ENCODE assay signal across 33 mouse cellular contexts in genomic region chr4:136559690-136560089, GRCm38 (mm10). TPM values are rescaled to one million over a fixed set of nuclear protein-coding genes. Genes with fewer than 3 reads are reported as not detected.
A peak's percentile ranks its signal among the peaks of the same experiment; 100 is the strongest.
DNase-seq lines count a peak whose midpoint lies in the region; ATAC-seq lines count a peak whose summit lies in the region.
"Had no signal": no experiment of that assay in that cellular context is flagged by ENCODE, and none has a peak within 500 bp of the region (broad histone marks: within the 10 kb centered on the region; RNA-seq: fewer than 3 reads in every experiment).

No protein-coding gene starts in this region.

- no peaks in the 10 kb centered on the region for H3K27me3 ChIP-seq in limb, embryonic 12.5 days
- H3K27me3 ChIP-seq in limb, embryonic 10.5 days (ENCODE audit: low read depth, poor library complexity, severe bottlenecking): no peaks in the 10 kb centered on the region
- H3K27me3 ChIP-seq: CH12.LX; embryonic facial prominence, embryonic 13.5 days; forebrain, embryonic 12.5 days; forebrain, embryonic 15.5 days; heart, embryonic 12.5 days; heart, embryonic 15.5 days; Patski had no signal

- H3K4me1 ChIP-seq in limb, embryonic 12.5 days (replicated peaks): no peaks in the 10 kb centered on the region
- H3K4me1 ChIP-seq in limb, embryonic 10.5 days: no peaks in the 10 kb centered on the region
- H3K4me1 ChIP-seq: embryonic facial prominence, embryonic 10.5 days; embryonic facial prominence, embryonic 13.5 days; forebrain, embryonic 12.5 days; heart, embryonic 12.5 days had no signal

- no peak for ATAC-seq in cerebellum, adult (ENCODE audit: insufficient number of reproducible peaks, low FRiP score, low TSS enrichment)
- no peak for ATAC-seq in limb, embryonic 12.5 days (ENCODE audit: insufficient number of reproducible peaks, insufficient read depth, low FRiP score, low TSS enrichment, low read depth)
- ATAC-seq in megakaryocyte progenitor cell, adult 5-6 weeks (replicated peaks; ENCODE audit: poor library complexity): 0 out of 2 replicates have a peak, but pooled peaks have one; percentile 29
- ATAC-seq: forebrain, embryonic 15.5 days; hindbrain, postnatal 0 days; inflammation-experienced regulatory T-cells, adult 6 months; Patski had no signal

- peaks cover 92% of the 10 kb centered on the region for H3K36me3 ChIP-seq in limb, embryonic 12.5 days
- H3K36me3 ChIP-seq in limb, embryonic 10.5 days: peaks cover 98% of the 10 kb centered on the region

- H3K9me3 ChIP-seq in limb, embryonic 12.5 days: no peaks in the 10 kb centered on the region
- no peaks in the 10 kb centered on the region for H3K9me3 ChIP-seq in limb, embryonic 10.5 days (replicated peaks)
- H3K9me3 ChIP-seq: embryonic facial prominence, embryonic 10.5 days; embryonic facial prominence, embryonic 13.5 days; forebrain, embryonic 12.5 days; forebrain, embryonic 15.5 days; G1E; heart, embryonic 12.5 days; heart, embryonic 15.5 days had no signal

- DNase-seq in cerebellum, adult 9-10 months: peak; percentile 50
- no peak for DNase-seq in limb, embryonic 10.5 days (ENCODE audit: low spot score)
- peak; percentile 27 for DNase-seq in brain, adult 2 months (ENCODE audit: low read depth, low spot score)
- no peak for DNase-seq in thymus, postnatal 36 days
- DNase-seq: adrenal gland, postnatal 10 days; adrenal gland, postnatal 36 days; B cell, adult 2 months; cerebellum, adult 9-11 months; embryo, embryonic 11 days; gastrocnemius, postnatal 36 days; heart, adult 18-20 months; heart, postnatal 14 days; heart, postnatal 4 days had no signal

- H3K27ac ChIP-seq in limb, embryonic 12.5 days: 0 out of 2 replicates have a peak overlapping the region, but pooled peaks have one; percentile 23
- H3K27ac ChIP-seq in limb, embryonic 10.5 days: no peak overlapping the region
- H3K27ac ChIP-seq: embryonic facial prominence, embryonic 10.5 days; embryonic facial prominence, embryonic 13.5 days; forebrain, embryonic 12.5 days; forebrain, embryonic 15.5 days; heart, embryonic 15.5 days; hindbrain, embryonic 14.5 days; hindbrain, postnatal 0 days had no signal

- 90% methylated on average over 2 of the region's 2 CpGs for WGBS in limb, embryonic 12.5 days
- WGBS in limb, embryonic 10.5 days: 97% methylated on average over 2 of the region's 2 CpGs

- H3K4me2 ChIP-seq in limb, embryonic 12.5 days: no peak overlapping the region
- H3K4me2 ChIP-seq: embryonic facial prominence, embryonic 13.5 days; forebrain, embryonic 12.5 days; forebrain, embryonic 15.5 days; heart, embryonic 12.5 days; heart, embryonic 15.5 days; hindbrain, embryonic 14.5 days had no signal

- H3K9ac ChIP-seq in limb, embryonic 12.5 days (replicated peaks): no peak overlapping the region
- H3K9ac ChIP-seq: embryonic facial prominence, embryonic 13.5 days; forebrain, embryonic 12.5 days; forebrain, embryonic 15.5 days; heart, embryonic 12.5 days; heart, embryonic 15.5 days; hindbrain, embryonic 14.5 days had no signal

- H3K4me3 ChIP-seq in limb, embryonic 12.5 days (replicated peaks): no peak overlapping the region
- no peak overlapping the region for H3K4me3 ChIP-seq in limb, embryonic 10.5 days
- H3K4me3 ChIP-seq: embryonic facial prominence, embryonic 10.5 days; embryonic facial prominence, embryonic 13.5 days; erythroblast, embryonic 14.5 days; forebrain, embryonic 12.5 days; forebrain, embryonic 15.5 days; heart, embryonic 12.5 days; heart, embryonic 15.5 days had no signal

RNA-seq across cellular contexts. Expression of gene Kdm1a, which starts 42.8 kb away (rescaled TPM):
- polyA plus RNA-seq in limb, embryonic 12.5 days (2016; fragmentation: Nextera tagmentation; extraction: Ambion mirVana): 78.4 and 79.7 TPM in 2 replicates
- 58.7 and 62.0 TPM in 2 replicates for polyA plus RNA-seq in limb, embryonic 10.5 days (2016; fragmentation: Nextera tagmentation; extraction: Ambion mirVana)
- total RNA-seq in megakaryocyte progenitor cell, adult 5-6 weeks (2015): 35.7 and 46.3 TPM in 2 replicates
- 78.2 and 80.5 TPM in 2 replicates for total RNA-seq in megakaryocyte progenitor cell, adult 5-6 weeks (2017)

RNA-seq across cellular contexts. Expression of gene Tex46, which starts 50.5 kb away (rescaled TPM):
- polyA plus RNA-seq in limb, embryonic 12.5 days (2016; fragmentation: Nextera tagmentation; extraction: Ambion mirVana): not detected in 2 replicates
- not detected in 2 replicates for polyA plus RNA-seq in limb, embryonic 10.5 days (2016; fragmentation: Nextera tagmentation; extraction: Ambion mirVana)
- not detected in 2 replicates for total RNA-seq in megakaryocyte progenitor cell, adult 5-6 weeks (2015)
- not detected in 2 replicates for total RNA-seq in megakaryocyte progenitor cell, adult 5-6 weeks (2017)
- total RNA-seq: adrenal gland, adult 18-20 months; adrenal gland, postnatal 10 days; adrenal gland, postnatal 36 days; CH12.LX; G1E; gastrocnemius, adult 8-10 months; gastrocnemius, postnatal 36 days; heart, adult 18-20 months; heart, postnatal 14 days; heart, postnatal 4 days; hindbrain, postnatal 0 days had no signal
- polyA plus RNA-seq: cortical plate, adult 2 months; embryonic facial prominence, embryonic 10.5 days; embryonic facial prominence, embryonic 13.5 days; erythroblast, embryonic 14.5 days; forebrain, embryonic 12.5 days; forebrain, embryonic 15.5 days; G1E; heart, embryonic 12.5 days; heart, embryonic 15.5 days; hindbrain, embryonic 11.5 days; hindbrain, embryonic 14.5 days; hindbrain, postnatal 0 days; inflammation-experienced regulatory T-cells, adult 6 months; Patski had no signal

Comparison
In these comparisons a context has a peak if more than half of its experiments do, and no peak if none do; other contexts are left out.
1. DNase-seq: peak in cerebellum, adult 9-10 months (single experiment) and brain, adult 2 months (single experiment); none in limb, embryonic 10.5 days (single experiment) and thymus, postnatal 36 days (0 of 2).